Mouse (Mus musculus) urinary bladder, postnatal 0 days (tissue): Measurements from ENCODE around the gene Glb1l3. TPM values are rescaled to one million over a fixed set of nuclear protein-coding genes. Genes with fewer than 3 reads are reported as not detected.

Experiments used
- polyA plus RNA-seq: library from polyadenylated mRNA; unstranded; fragments of >200 nt; fragmentation: Nextera tagmentation; extraction: Ambion mirVana; gene quantifications from 2 replicates; pipeline ENCODE4 v1.2.1, GENCODE M21; 2015

Glb1l3 gene
- polyA plus RNA-seq: 0.21 TPM in 1 of 2 replicates, not detected in the other

GRCm38 (mm10) chr9:26860751-26861150 lies at the start of gene Glb1l3:
TSS of gene Glb1l3 (minus strand) at chr9:26860890.

GRCm38 (mm10) chr9:26805935-26806666 lies 54.6 kb downstream of the Glb1l3 start, which contains the start of gene Glb1l2:
TSS of gene Glb1l2 (minus strand) at chr9:26806468.

Other genes starting within 250 kb of the Glb1l3 start
- gene B3gat1, start 127.2 kb downstream of the Glb1l3 start, polyA plus RNA-seq: not detected in 2 replicates
- 9.1 and 11.1 TPM in 2 replicates for gene Glb1l2, start 54.4 kb downstream of the Glb1l3 start, polyA plus RNA-seq
- not detected in 2 replicates for gene Gm1110, start 62.2 kb upstream of the Glb1l3 start, polyA plus RNA-seq
- 19.8 and 22.0 TPM in 2 replicates for gene Acad8, start 138.7 kb upstream of the Glb1l3 start, polyA plus RNA-seq
- 74.1 and 86.0 TPM in 2 replicates for gene Thyn1, start 138.8 kb upstream of the Glb1l3 start, polyA plus RNA-seq
- 20.1 and 21.4 TPM in 2 replicates for gene Vps26b, start 169.2 kb upstream of the Glb1l3 start, polyA plus RNA-seq
- gene Ncapd3, start 169.3 kb upstream of the Glb1l3 start, polyA plus RNA-seq: 5.8 and 7.2 TPM in 2 replicates